Mouse (Mus musculus) liver, embryonic 12.5 days (tissue): Measurements from ENCODE around the gene Tpp1. TPM values are rescaled to one million over a fixed set of nuclear protein-coding genes. Genes with fewer than 3 reads are reported as not detected.
"Not testable (repeated sequence)": the region's sequence is repeated elsewhere in the genome, so short reads cannot be mapped to it uniquely, and the experiment has no call there.

Source experiments
- ATAC-seq: fragments of 200-750 bp; cut with Nextera tagmentation; 2 replicates; pipeline ENCODE4 v1.8.0; 2017; ENCODE audit warnings: moderate number of reproducible peaks, mild to moderate bottlenecking, moderate library complexity
- H3K27ac ChIP-seq: fragments of 300-500 bp; sonication (generic); 2 replicates; pipeline ENCODE4 v1.5.1; 2016; ENCODE audit warnings: mild to moderate bottlenecking
- H3K27me3 ChIP-seq: fragments of 300-500 bp; sonication (generic); replicated peaks from 2 replicates; pipeline ENCODE4 v1.6.1; 2016; ENCODE audit warnings: mild to moderate bottlenecking, moderate library complexity
- H3K36me3 ChIP-seq: fragments of 300-500 bp; sonication (generic); 2 replicates; pipeline ENCODE4 v1.6.1; 2016; ENCODE audit warnings: mild to moderate bottlenecking, moderate library complexity
- H3K4me1 ChIP-seq: fragments of 300-500 bp; sonication (generic); 2 replicates; pipeline ENCODE4 v1.6.1; 2016
- H3K4me2 ChIP-seq: fragments of 300-500 bp; sonication (generic); 2 replicates; pipeline ENCODE4 v1.6.1; 2016; ENCODE audit warnings: mild to moderate bottlenecking, moderate library complexity
- H3K4me3 ChIP-seq: fragments of 300-500 bp; sonication (generic); 2 replicates; pipeline ENCODE4 v1.5.1; 2016; ENCODE audit warnings: mild to moderate bottlenecking, moderate library complexity
- H3K9ac ChIP-seq: fragments of 300-500 bp; sonication (generic); 2 replicates; pipeline ENCODE4 v1.6.1; 2016; ENCODE audit warnings: mild to moderate bottlenecking, moderate library complexity
- H3K9me3 ChIP-seq: fragments of 300-500 bp; sonication (generic); replicated peaks from 2 replicates; pipeline ENCODE4 v1.6.1; 2016; ENCODE audit warnings: mild to moderate bottlenecking, moderate library complexity
- WGBS: fragments of 180-500 bp; shearing (Covaris S2); methylation state at CpG from one replicate; pipeline ENCODE4 v1.1.7; 2016; ENCODE audit not compliant: insufficient replicate concordance; 5-methylcytosine and 5-hydroxymethylcytosine counted together
- polyA plus RNA-seq: library from polyadenylated mRNA; unstranded; fragments of >200 nt; fragmentation: Nextera tagmentation; extraction: Ambion mirVana; gene quantifications from 2 replicates; pipeline ENCODE4 v1.2.1, GENCODE M21; 2016

Tpp1 gene
- polyA plus RNA-seq, 1 experiment from 2014 or later: 64.7 TPM

- ATAC-seq: no peak
- H3K4me3 ChIP-seq: no peak overlapping the region
- no peaks in the 10 kb centered on the region for H3K9me3 ChIP-seq
- H3K4me2 ChIP-seq: no peak overlapping the region
- H3K36me3 ChIP-seq: peaks cover 27% of the 10 kb centered on the region
- 0 out of 2 replicates have a peak overlapping the region, but pooled peaks have one; percentile 8 for H3K9ac ChIP-seq
- H3K27ac ChIP-seq: no peak overlapping the region
- H3K27me3 ChIP-seq: 0 out of 2 replicates have a peak, but pooled peaks cover 4% of the 10 kb centered on the region
- WGBS: 73% methylated on average over 10 of the region's 10 CpGs
- peaks cover 20% of the 10 kb centered on the region for H3K4me1 ChIP-seq
These were observed 1.2 kb upstream of the Tpp1 start for GRCm38 (mm10) chr7:105753281-105753680.

- Histone ChIP-seq H3K36me3 (peaks cover 33% of the 10 kb centered on the region), H3K4me3 (no peak overlapping the region), H3K4me2 (no peak overlapping the region), H3K9me3 (no peaks in the 10 kb centered on the region), H3K27me3 (0 out of 2 replicates have a peak, but pooled peaks cover 4% of the 10 kb centered on the region), H3K9ac (no peak overlapping the region), H3K4me1 (peaks cover 20% of the 10 kb centered on the region), H3K27ac (no peak overlapping the region; the same call in 1 of the 2 replicates)
- ATAC-seq: no peak
- 69% methylated on average over 2 of the region's 2 CpGs for WGBS
These were observed 681 bp upstream of the Tpp1 start for GRCm38 (mm10) chr7:105752716-105753115.

- Histone ChIP-seq H3K27me3 (no peaks in the 10 kb centered on the region), H3K27ac (no peak overlapping the region), H3K36me3 (peaks cover 49% of the 10 kb centered on the region), H3K4me3 (no peak overlapping the region), H3K4me2 (no peak overlapping the region), H3K9me3 (no peaks in the 10 kb centered on the region), H3K4me1 (peaks cover 43% of the 10 kb centered on the region), H3K9ac (no peak overlapping the region)
- WGBS: 65% methylated on average over 2 of the region's 2 CpGs
- no peak for ATAC-seq
These were observed 4.3 kb downstream of the Tpp1 start for GRCm38 (mm10) chr7:105747776-105748175.

- no peaks in the 10 kb centered on the region for H3K27me3 ChIP-seq
- H3K27ac ChIP-seq: peak within 1 kb of the TSS; percentile 91
- peak within 1 kb of the TSS; percentile 98 for H3K9ac ChIP-seq
- peak within 1 kb of the TSS; percentile 99 for H3K4me3 ChIP-seq
- no peaks in the 10 kb centered on the region for H3K9me3 ChIP-seq
- peak within 1 kb of the TSS; percentile 89 for H3K4me2 ChIP-seq
- ATAC-seq: peak; percentile 100
- WGBS: 0% methylated on average over 66 of the region's 67 CpGs
- peaks cover 51% of the 10 kb centered on the region for H3K4me1 ChIP-seq
- peaks cover 72% of the 10 kb centered on the region for H3K36me3 ChIP-seq
These were observed 8.0 kb downstream of the Tpp1 start, which contains the start of gene Taf10 for GRCm38 (mm10) chr7:105743926-105744590. Gene Taf10, minus strand, starts transcription at chr7:105744361.

GRCm38 (mm10) chr7:105743246-105743925 lies 8.6 kb downstream of the Tpp1 start:
- not testable (repeated sequence) for H3K27me3 ChIP-seq, H3K9me3 ChIP-seq, ATAC-seq
- peak overlapping the region; percentile 98 for H3K9ac ChIP-seq
- H3K4me3 ChIP-seq: peak overlapping the region; percentile 99
- peak overlapping the region; percentile 89 for H3K4me2 ChIP-seq
- peak overlapping the region; percentile 91 for H3K27ac ChIP-seq
- 25% methylated on average over 20 of the region's 20 CpGs for WGBS
- peaks cover 66% of the 10 kb centered on the region for H3K36me3 ChIP-seq
- H3K4me1 ChIP-seq: peaks cover 58% of the 10 kb centered on the region

GRCm38 (mm10) chr7:105742539-105743215 lies 9.4 kb downstream of the Tpp1 start:
- WGBS: 79% methylated on average over 7 of the region's 7 CpGs
- Histone ChIP-seq H3K4me3 (peak overlapping the region; percentile 99), H3K4me1 (peaks cover 65% of the 10 kb centered on the region), H3K36me3 (peaks cover 59% of the 10 kb centered on the region), H3K9ac (peak overlapping the region; percentile 98), H3K4me2 (peak overlapping the region; percentile 89), H3K27ac (peak overlapping the region; percentile 91)
- not testable (repeated sequence) for H3K9me3 ChIP-seq, ATAC-seq, H3K27me3 ChIP-seq

GRCm38 (mm10) chr7:105741978-105742377 lies 10.1 kb downstream of the Tpp1 start:
- Histone ChIP-seq H3K27me3 (no peaks in the 10 kb centered on the region), H3K27ac (0 out of 2 replicates have a peak overlapping the region, but pooled peaks have one; percentile 27), H3K4me2 (no peak overlapping the region), H3K9me3 (no peaks in the 10 kb centered on the region), H3K36me3 (peaks cover 52% of the 10 kb centered on the region), H3K4me3 (no peak overlapping the region), H3K4me1 (peaks cover 68% of the 10 kb centered on the region), H3K9ac (no peak overlapping the region)
- 86% methylated on average over 9 of the region's 9 CpGs for WGBS
- no peak for ATAC-seq

GRCm38 (mm10) chr7:105740851-105741250 lies 11.2 kb downstream of the Tpp1 start:
- Histone ChIP-seq H3K9me3 (no peaks in the 10 kb centered on the region), H3K36me3 (peaks cover 41% of the 10 kb centered on the region), H3K27ac (peak overlapping the region; percentile 32; the same call in 1 of the 2 replicates), H3K9ac (no peak overlapping the region), H3K4me2 (no peak overlapping the region), H3K4me3 (no peak overlapping the region), H3K27me3 (no peaks in the 10 kb centered on the region), H3K4me1 (peaks cover 69% of the 10 kb centered on the region)
- ATAC-seq: no peak
- 80% methylated on average over 6 of the region's 6 CpGs for WGBS

GRCm38 (mm10) chr7:105740089-105740795 lies 11.8 kb downstream of the Tpp1 start:
- H3K4me2 ChIP-seq: no peak overlapping the region; the same call in 1 of the 2 replicates
- 83% methylated on average over 13 of the region's 13 CpGs for WGBS
- H3K9me3 ChIP-seq: no peaks in the 10 kb centered on the region
- H3K4me1 ChIP-seq: peaks cover 71% of the 10 kb centered on the region
- H3K4me3 ChIP-seq: no peak overlapping the region
- H3K27ac ChIP-seq: peak overlapping the region; percentile 38
- H3K9ac ChIP-seq: 0 out of 2 replicates have a peak overlapping the region, but pooled peaks have one; percentile 4
- no peak for ATAC-seq
- peaks cover 41% of the 10 kb centered on the region for H3K36me3 ChIP-seq
- no peaks in the 10 kb centered on the region for H3K27me3 ChIP-seq

GRCm38 (mm10) chr7:105738948-105739347 lies 13.1 kb downstream of the Tpp1 start:
- Histone ChIP-seq H3K4me3 (peak overlapping the region; percentile 90), H3K27ac (peak overlapping the region; percentile 88), H3K4me2 (peak overlapping the region; percentile 93), H3K9ac (peak overlapping the region; percentile 96; the same call in 1 of the 2 replicates), H3K27me3 (no peaks in the 10 kb centered on the region), H3K4me1 (peaks cover 74% of the 10 kb centered on the region), H3K36me3 (peaks cover 53% of the 10 kb centered on the region), H3K9me3 (no peaks in the 10 kb centered on the region)
- no peak for ATAC-seq
- WGBS: 25% methylated on average over 3 of the region's 3 CpGs

GRCm38 (mm10) chr7:105738286-105738685 lies 13.7 kb downstream of the Tpp1 start:
- H3K4me1 ChIP-seq: peaks cover 75% of the 10 kb centered on the region
- 21% methylated on average over 2 of the region's 2 CpGs for WGBS
- peaks cover 58% of the 10 kb centered on the region for H3K36me3 ChIP-seq

More at GRCm38 (mm10) chr7:105738286-105738685, 13.7 kb downstream of the Tpp1 start:
- Histone ChIP-seq H3K4me3 (peak overlapping the region; percentile 90), H3K27ac (peak overlapping the region; percentile 88), H3K9ac (peak overlapping the region; percentile 96; the same call in 1 of the 2 replicates), H3K4me2 (peak overlapping the region; percentile 93), H3K9me3 (no peaks in the 10 kb centered on the region), H3K27me3 (no peaks in the 10 kb centered on the region)
- ATAC-seq: no peak
